Mouse (Mus musculus): ENCODE measurements around the gene Adgrb3. TPM values are rescaled to one million over a fixed set of nuclear protein-coding genes. Genes with fewer than 3 reads are reported as not detected.
"Not testable (repeated sequence)": the region's sequence is repeated elsewhere in the genome, so short reads cannot be mapped to it uniquely, and the experiment has no call there.

Gene Adgrb3
- polyA plus RNA-seq, 1 experiment = 0.14 TPM

DNA sequence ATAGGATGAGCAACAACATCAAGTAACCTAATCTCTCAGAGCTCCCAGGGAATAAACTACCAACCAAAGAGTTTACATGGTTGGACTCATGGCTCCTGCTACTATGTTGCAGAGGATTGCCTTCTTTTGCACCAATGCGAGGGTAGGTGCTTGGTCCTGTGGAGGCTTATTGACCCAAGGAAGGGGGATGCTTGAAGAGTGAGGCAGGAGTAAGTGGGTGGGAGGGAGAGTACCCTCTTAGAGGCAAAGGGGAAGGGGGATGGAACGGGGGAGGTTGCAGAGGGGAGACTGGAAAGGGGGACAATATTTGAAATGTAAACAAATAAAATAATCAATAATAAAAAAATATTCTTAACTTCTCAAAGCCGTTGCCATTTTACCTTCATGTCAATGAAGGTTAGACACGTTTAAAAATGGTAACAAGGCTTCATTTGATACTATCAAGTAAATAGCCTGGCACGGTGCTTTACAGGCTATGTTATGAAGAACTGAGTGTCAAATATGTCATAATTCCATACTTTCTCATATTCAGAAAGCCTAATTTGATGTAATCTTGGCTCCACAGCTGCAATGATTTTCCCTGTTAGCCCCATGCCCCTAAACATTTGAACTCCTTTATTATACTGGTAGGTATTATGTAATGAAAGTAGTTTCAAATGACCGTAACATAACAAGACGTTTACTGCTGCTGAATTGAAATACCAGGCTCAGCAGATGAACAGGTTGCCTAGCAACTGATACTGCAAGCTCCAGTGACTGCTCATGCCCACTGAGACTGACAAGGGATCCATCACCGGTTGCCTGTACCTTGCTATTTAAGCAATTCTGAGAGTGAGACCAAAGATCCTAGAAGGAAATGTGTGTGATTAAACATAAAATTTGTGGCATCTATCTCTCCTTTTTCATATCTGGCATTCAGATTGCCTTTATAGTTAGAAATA, 796.1 kb downstream of the Adgrb3 start:
- Histone ChIP-seq H3K4me3 (ENCODE audit: insufficient read depth, low read depth, low read length) (no peak overlapping the region), H3K4me1 (ENCODE audit: control insufficient read depth, insufficient read depth, low read length) (no peaks in the 10 kb centered on the region), H3K27ac (ENCODE audit: insufficient read depth, low read depth, low read length) (no peak overlapping the region), H3K36me3 (ENCODE audit: control insufficient read depth, insufficient read depth, low read length) (no peaks in the 10 kb centered on the region), H3K27me3 (replicated peaks; ENCODE audit: control insufficient read depth, insufficient read depth, low read length) (no peaks in the 10 kb centered on the region)
- TF ChIP-seq POLR2A (IDR thresholded peaks at IDR 0.05; ENCODE audit: low read depth, low read length) (no peak), CTCF (conservative IDR thresholded peaks at IDR 0.05; ENCODE audit: insufficient read depth, insufficient read length, low read depth, low read length) (no peak)
- 47% methylated on average over 8 of the region's 8 CpGs for WGBS
- no peak for DNase-seq

- 27% methylated on average over 3 of the region's 3 CpGs for WGBS
- peak; percentile 86 for DNase-seq
Observed at GRCm38 (mm10) chr1:25023156-25023555, 806.4 kb downstream of the Adgrb3 start.

DNA sequence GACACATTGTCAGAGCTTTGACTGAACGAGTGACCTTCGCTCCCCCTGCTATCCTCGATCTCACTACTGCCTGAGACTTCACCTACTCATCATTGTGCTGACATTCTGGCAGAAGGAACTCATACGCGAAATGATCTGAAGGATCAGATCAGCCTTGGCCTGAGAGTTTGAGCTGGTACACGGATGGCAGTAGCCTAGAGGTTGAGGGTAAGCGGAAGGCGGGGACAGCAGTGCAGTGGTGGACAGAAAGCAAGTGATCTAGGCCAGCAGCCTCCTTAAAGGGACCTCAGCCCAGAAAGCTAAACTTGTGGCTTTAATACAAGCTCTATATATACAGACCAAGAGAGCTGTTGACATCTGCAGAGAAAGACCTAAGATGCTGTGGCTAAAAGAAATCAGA, 811.7 kb downstream of the Adgrb3 start:
- H3K27ac ChIP-seq (ENCODE audit: insufficient read depth, low read depth, low read length); DNase-seq; H3K36me3 ChIP-seq (ENCODE audit: control insufficient read depth, insufficient read depth, low read length); H3K4me3 ChIP-seq (ENCODE audit: insufficient read depth, low read depth, low read length); H3K4me1 ChIP-seq (ENCODE audit: control insufficient read depth, insufficient read depth, low read length); H3K27me3 ChIP-seq (replicated peaks; ENCODE audit: control insufficient read depth, insufficient read depth, low read length): not testable (repeated sequence)
- 53% methylated on average over 8 of the region's 8 CpGs for WGBS

More at GRCm38 (mm10) chr1:25023156-25023555, 806.4 kb downstream of the Adgrb3 start:
- Histone ChIP-seq H3K36me3 (ENCODE audit: control insufficient read depth, insufficient read depth, low read length) (no peaks in the 10 kb centered on the region), H3K4me1 (ENCODE audit: control insufficient read depth, insufficient read depth, low read length) (peaks cover 5% of the 10 kb centered on the region; the same call in 1 of the 2 replicates), H3K27me3 (replicated peaks; ENCODE audit: control insufficient read depth, insufficient read depth, low read length) (no peaks in the 10 kb centered on the region), H3K27ac (ENCODE audit: insufficient read depth, low read depth, low read length) (peak overlapping the region; percentile 99), H3K4me3 (ENCODE audit: insufficient read depth, low read depth, low read length) (no peak overlapping the region)
- no peak for TF ChIP-seq CTCF (conservative IDR thresholded peaks at IDR 0.05; ENCODE audit: insufficient read depth, insufficient read length, low read depth, low read length)
- no peak for TF ChIP-seq POLR2A (IDR thresholded peaks at IDR 0.05; ENCODE audit: low read depth, low read length)

Measured in kidney, adult 2 months (tissue).